Mouse (Mus musculus): ENCODE data around the gene Gm45808. TPM values are rescaled to one million over a fixed set of nuclear protein-coding genes. Genes with fewer than 3 reads are reported as not detected.
A peak's percentile ranks its signal among the peaks of the same experiment; 100 is the strongest.

Gm45808 gene
- polyA plus RNA-seq, 1 experiment = not detected

DNA sequence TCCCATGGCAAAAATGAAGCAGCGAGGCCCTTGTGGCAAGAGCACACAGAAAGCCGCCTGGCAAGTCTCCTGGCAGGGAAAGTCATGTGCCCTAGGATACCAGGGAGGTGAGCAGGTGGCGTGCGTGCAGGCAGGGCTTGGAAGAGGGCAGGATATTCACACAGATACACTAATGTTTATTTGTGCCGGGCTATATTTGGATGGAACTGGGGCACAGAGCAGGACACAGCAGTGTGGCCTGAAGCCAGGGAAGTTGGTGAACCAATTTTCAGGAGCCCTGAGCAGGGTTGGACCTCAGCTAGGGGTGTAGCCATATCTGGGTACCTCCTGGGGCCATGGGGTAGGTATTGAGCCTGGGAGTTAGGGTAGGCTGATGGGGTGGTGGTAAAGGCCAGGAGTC, 6.3 kb upstream of the Gm45808 start:
- Histone ChIP-seq H3K4me1 (replicated peaks; ENCODE audit: control insufficient read depth, insufficient read depth, low read length) (peaks cover 10% of the 10 kb centered on the region), H3K4me3 (ENCODE audit: control insufficient read depth, insufficient read depth, low read length) (no peak overlapping the region), H3K27ac (ENCODE audit: control insufficient read depth, insufficient read depth, low read length) (no peak overlapping the region), H3K36me3 (ENCODE audit: control insufficient read depth, insufficient read depth, low read length) (peaks cover 2% of the 10 kb centered on the region), H3K27me3 (ENCODE audit: control insufficient read depth, insufficient read depth, low read length) (no peaks in the 10 kb centered on the region)
- TF ChIP-seq POLR2A (IDR thresholded peaks at IDR 0.05; ENCODE audit: control insufficient read depth, extremely low read depth, insufficient read depth, low read length, poor library complexity) = no peak
- TF ChIP-seq CTCF (IDR thresholded peaks at IDR 0.05; ENCODE audit: borderline replicate concordance, control insufficient read depth, extremely low read depth, insufficient read depth, low read length, poor library complexity) = no peak
- over 99% methylated on average over 5 of the region's 5 CpGs for WGBS
- no peak for DNase-seq

DNA sequence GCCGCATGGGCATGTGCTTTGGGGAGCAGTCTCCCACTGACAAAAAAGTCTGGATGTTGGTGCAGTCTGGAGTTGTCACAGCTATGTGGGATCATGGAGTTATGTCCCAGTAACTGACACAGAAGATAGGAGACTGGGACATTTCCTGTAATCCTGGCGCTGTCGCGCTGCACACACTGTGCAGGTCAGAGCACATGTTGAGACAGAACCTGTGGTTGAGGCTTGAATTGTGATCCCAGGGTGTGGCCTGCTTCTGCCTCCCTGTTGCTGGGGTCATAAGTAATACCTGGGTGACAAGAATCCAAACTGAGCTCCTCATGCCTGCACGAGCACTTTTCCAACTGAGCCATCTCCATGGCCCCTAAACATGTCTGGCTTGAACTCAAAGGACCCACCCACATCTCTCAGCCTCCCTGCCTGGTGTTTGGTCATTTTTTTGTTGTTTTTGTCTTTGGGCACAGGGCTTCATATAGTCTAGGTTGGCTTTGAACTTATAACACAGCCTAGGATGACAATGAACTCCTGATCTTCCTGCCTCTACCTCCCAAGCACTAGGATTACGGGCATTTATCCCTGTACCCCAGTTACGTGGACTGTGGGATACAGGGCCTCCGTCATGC, 5.7 kb upstream of the Gm45808 start:
- Histone ChIP-seq H3K4me3 (ENCODE audit: control insufficient read depth, insufficient read depth, low read length) (no peak overlapping the region), H3K27me3 (ENCODE audit: control insufficient read depth, insufficient read depth, low read length) (no peaks in the 10 kb centered on the region), H3K36me3 (ENCODE audit: control insufficient read depth, insufficient read depth, low read length) (no peaks in the 10 kb centered on the region; the same call in none of the 2 replicates), H3K4me1 (replicated peaks; ENCODE audit: control insufficient read depth, insufficient read depth, low read length) (peaks cover 10% of the 10 kb centered on the region), H3K27ac (ENCODE audit: control insufficient read depth, insufficient read depth, low read length) (no peak overlapping the region)
- TF ChIP-seq POLR2A (IDR thresholded peaks at IDR 0.05; ENCODE audit: control insufficient read depth, extremely low read depth, insufficient read depth, low read length, poor library complexity) = no peak
- WGBS = 97% methylated on average over 8 of the region's 8 CpGs
- DNase-seq = no peak

DNA sequence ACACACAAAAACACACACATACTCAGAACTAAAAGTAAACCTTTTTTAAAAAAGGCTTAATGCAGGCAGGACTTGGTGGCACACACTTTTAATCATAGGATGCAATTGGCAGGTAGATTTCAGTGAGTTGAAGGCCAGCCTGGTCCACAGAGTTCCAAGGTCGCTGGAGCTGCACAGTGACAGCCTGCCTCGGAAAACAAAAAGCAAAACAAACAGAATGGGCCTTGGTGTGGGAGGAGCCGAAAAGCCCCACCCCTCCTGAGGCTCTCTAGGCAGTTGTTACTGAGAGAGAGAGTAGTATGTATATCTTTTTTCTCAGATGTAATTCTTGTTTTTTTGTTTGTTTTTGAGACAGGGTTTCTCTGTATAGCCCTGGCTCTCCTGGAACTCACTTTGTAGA, 4.7 kb upstream of the Gm45808 start:
- Histone ChIP-seq H3K4me1 (replicated peaks; ENCODE audit: control insufficient read depth, insufficient read depth, low read length) (peaks cover 10% of the 10 kb centered on the region), H3K27me3 (ENCODE audit: control insufficient read depth, insufficient read depth, low read length) (no peaks in the 10 kb centered on the region), H3K27ac (ENCODE audit: control insufficient read depth, insufficient read depth, low read length) (no peak overlapping the region), H3K4me3 (ENCODE audit: control insufficient read depth, insufficient read depth, low read length) (no peak overlapping the region), H3K36me3 (ENCODE audit: control insufficient read depth, insufficient read depth, low read length) (no peaks in the 10 kb centered on the region; the same call in none of the 2 replicates)
- no peak for DNase-seq
- TF ChIP-seq POLR2A (IDR thresholded peaks at IDR 0.05; ENCODE audit: control insufficient read depth, extremely low read depth, insufficient read depth, low read length, poor library complexity) = no peak
- no peak for TF ChIP-seq CTCF (IDR thresholded peaks at IDR 0.05; ENCODE audit: borderline replicate concordance, control insufficient read depth, extremely low read depth, insufficient read depth, low read length, poor library complexity)
- 25% methylated on average over 3 of the region's 3 CpGs for WGBS

DNA sequence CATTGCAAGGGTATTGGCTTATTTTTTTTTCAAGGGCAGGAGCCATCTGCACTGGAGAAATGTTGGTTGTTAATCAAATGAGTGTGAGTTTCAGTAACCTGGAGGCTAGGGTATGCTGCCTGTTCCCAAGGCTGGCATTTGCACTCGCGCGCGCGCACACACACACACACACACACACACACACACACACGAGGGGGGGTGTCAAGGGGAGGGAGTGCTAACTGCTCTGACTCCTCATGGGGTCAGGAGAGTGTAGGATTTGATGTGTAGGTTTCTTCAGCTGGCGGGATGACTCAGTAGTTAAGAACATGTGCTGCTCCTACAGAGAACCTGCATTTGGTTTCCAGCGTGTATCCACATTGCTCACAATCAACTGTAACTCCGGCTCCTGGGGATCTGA, 4.2 kb upstream of the Gm45808 start:
- no peaks in the 10 kb centered on the region for H3K27me3 ChIP-seq (ENCODE audit: control insufficient read depth, insufficient read depth, low read length)
- no peaks in the 10 kb centered on the region; the same call in none of the 2 replicates for H3K36me3 ChIP-seq (ENCODE audit: control insufficient read depth, insufficient read depth, low read length)
- WGBS = 71% methylated on average over 9 of the region's 9 CpGs
- TF ChIP-seq POLR2A (IDR thresholded peaks at IDR 0.05; ENCODE audit: control insufficient read depth, extremely low read depth, insufficient read depth, low read length, poor library complexity) = no peak
- TF ChIP-seq CTCF (IDR thresholded peaks at IDR 0.05; ENCODE audit: borderline replicate concordance, control insufficient read depth, extremely low read depth, insufficient read depth, low read length, poor library complexity) = no peak
- H3K4me1 ChIP-seq (replicated peaks; ENCODE audit: control insufficient read depth, insufficient read depth, low read length) = peaks cover 10% of the 10 kb centered on the region
- no peak for DNase-seq
- no peak overlapping the region for H3K27ac ChIP-seq (ENCODE audit: control insufficient read depth, insufficient read depth, low read length)
- no peak overlapping the region for H3K4me3 ChIP-seq (ENCODE audit: control insufficient read depth, insufficient read depth, low read length)

GRCm38 (mm10) chr7:45489578-45489977, 3.0 kb upstream of the Gm45808 start:
- Histone ChIP-seq H3K4me1 (replicated peaks; ENCODE audit: control insufficient read depth, insufficient read depth, low read length) (peaks cover 10% of the 10 kb centered on the region), H3K36me3 (ENCODE audit: control insufficient read depth, insufficient read depth, low read length) (no peaks in the 10 kb centered on the region; the same call in none of the 2 replicates), H3K4me3 (ENCODE audit: control insufficient read depth, insufficient read depth, low read length) (no peak overlapping the region), H3K27ac (ENCODE audit: control insufficient read depth, insufficient read depth, low read length) (no peak overlapping the region), H3K27me3 (ENCODE audit: control insufficient read depth, insufficient read depth, low read length) (no peaks in the 10 kb centered on the region)
- no peak for DNase-seq
- 92% methylated on average over 7 of the region's 7 CpGs for WGBS
- TF ChIP-seq CTCF (IDR thresholded peaks at IDR 0.05; ENCODE audit: borderline replicate concordance, control insufficient read depth, extremely low read depth, insufficient read depth, low read length, poor library complexity) = no peak
- no peak for TF ChIP-seq POLR2A (IDR thresholded peaks at IDR 0.05; ENCODE audit: control insufficient read depth, extremely low read depth, insufficient read depth, low read length, poor library complexity)

- TF ChIP-seq CTCF (IDR thresholded peaks at IDR 0.05; ENCODE audit: borderline replicate concordance, control insufficient read depth, extremely low read depth, insufficient read depth, low read length, poor library complexity) (no peak), POLR2A (IDR thresholded peaks at IDR 0.05; ENCODE audit: control insufficient read depth, extremely low read depth, insufficient read depth, low read length, poor library complexity) (no peak)
- DNase-seq = peak; percentile 33
- H3K27ac ChIP-seq (ENCODE audit: control insufficient read depth, insufficient read depth, low read length) = no peak within 1 kb of the TSS
- no peaks in the 10 kb centered on the region for H3K27me3 ChIP-seq (ENCODE audit: control insufficient read depth, insufficient read depth, low read length)
- peaks cover 10% of the 10 kb centered on the region for H3K4me1 ChIP-seq (replicated peaks; ENCODE audit: control insufficient read depth, insufficient read depth, low read length)
- 17% methylated on average over 38 of the region's 38 CpGs for WGBS
- peak within 1 kb of the TSS; percentile 38 for H3K4me3 ChIP-seq (ENCODE audit: control insufficient read depth, insufficient read depth, low read length)
- no peaks in the 10 kb centered on the region for H3K36me3 ChIP-seq (ENCODE audit: control insufficient read depth, insufficient read depth, low read length)
These were observed 1.9 kb upstream of the Gm45808 start, which contains the start of gene Dhdh for GRCm38 (mm10) chr7:45488293-45489204. Gene Dhdh, minus strand, starts transcription at chr7:45488805.
